Mouse (Mus musculus): Measurements from ENCODE around the gene Sox2. TPM values are rescaled to one million over a fixed set of nuclear protein-coding genes. Genes with fewer than 3 reads are reported as not detected.

The Sox2 gene
- polyA plus RNA-seq, 1 experiment from 2014 or later: not detected

DNA sequence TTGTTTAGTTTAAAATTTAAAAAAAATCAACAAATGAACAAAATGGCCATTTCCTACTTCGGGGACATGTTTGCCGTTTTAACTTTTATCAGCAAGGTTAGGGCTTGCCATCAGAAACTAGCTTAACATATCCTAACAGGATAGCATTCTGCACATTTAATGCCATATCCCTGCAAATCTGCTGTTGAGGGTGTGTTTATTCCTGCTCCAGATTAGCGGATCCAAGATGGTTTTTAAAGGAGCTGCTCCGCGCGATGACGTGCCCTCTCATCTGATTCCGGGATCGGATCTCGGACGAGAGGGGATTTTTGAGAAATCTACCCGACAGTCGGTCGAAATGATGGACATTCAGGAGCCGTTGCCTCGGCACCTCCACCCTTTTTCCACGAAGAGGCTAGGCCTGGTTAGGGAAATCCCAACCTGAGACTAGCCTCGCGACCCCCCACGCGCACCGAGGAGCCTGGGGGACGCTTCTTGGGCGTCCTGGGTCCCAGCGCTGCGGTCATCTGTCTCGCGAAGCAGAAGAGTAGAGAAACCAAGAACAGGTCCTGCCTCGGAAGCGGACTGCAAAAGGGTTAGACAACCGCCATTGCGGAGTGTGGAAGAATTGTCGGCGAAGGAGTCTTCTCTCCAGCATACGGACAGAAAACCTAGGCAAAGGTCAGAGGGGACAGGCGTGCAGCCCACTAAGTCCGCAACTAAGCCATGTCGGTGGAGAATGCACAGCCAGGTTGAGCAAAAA lies 8.3 kb upstream of the Sox2 start:
- no peaks in the 10 kb centered on the region for H3K36me3 ChIP-seq (replicated peaks; ENCODE audit: insufficient read depth, low read length)
- TF ChIP-seq EP300 (IDR thresholded peaks at IDR 0.05; ENCODE audit: low read depth): no peak
- no peak for TF ChIP-seq CTCF (IDR thresholded peaks at IDR 0.05; ENCODE audit: low read depth)
- DNase-seq (no peak), ATAC-seq (no peak)
- H3K9me3 ChIP-seq (ENCODE audit: low read length): no peaks in the 10 kb centered on the region
- no peak overlapping the region for H3K27ac ChIP-seq (ENCODE audit: low read depth)
- H3K4me3 ChIP-seq (ENCODE audit: low read depth, low read length): no peak overlapping the region
- no peak overlapping the region for H3K4me2 ChIP-seq (ENCODE audit: low read depth, low read length)
- 4% methylated on average over 38 of the region's 38 CpGs for WGBS (ENCODE audit: insufficient replicate concordance)
- no peaks in the 10 kb centered on the region for H3K4me1 ChIP-seq (ENCODE audit: insufficient read depth)
- H3K9ac ChIP-seq (replicated peaks): no peak overlapping the region
- H3K27me3 ChIP-seq (ENCODE audit: insufficient read depth, low read length): peaks cover 86% of the 10 kb centered on the region

DNA sequence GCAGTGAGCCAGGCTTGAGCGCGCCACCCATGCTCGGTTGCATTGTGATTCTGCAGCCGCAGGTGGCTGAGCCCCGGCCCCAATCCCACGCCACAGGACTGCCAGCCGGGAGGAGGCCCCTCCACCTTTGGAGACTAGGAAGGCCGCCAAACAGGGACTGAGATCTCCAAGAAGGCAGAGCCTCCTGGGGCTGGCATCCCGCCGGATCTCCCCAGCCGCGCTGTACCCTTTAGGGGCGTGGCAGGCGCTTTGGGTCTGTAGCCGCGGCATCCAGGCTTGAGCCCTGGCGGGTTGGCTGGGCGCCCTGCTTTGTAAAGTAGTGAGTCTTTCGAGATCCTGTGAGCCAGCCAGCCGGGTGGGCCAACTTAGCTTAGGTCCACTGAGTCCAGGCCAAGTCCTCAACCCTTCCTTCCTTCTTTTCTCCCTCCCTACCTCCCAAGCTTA lies 7.7 kb upstream of the Sox2 start:
- H3K36me3 ChIP-seq (replicated peaks; ENCODE audit: insufficient read depth, low read length): no peaks in the 10 kb centered on the region
- no peaks in the 10 kb centered on the region for H3K9me3 ChIP-seq (ENCODE audit: low read length)
- no peak overlapping the region for H3K4me2 ChIP-seq (ENCODE audit: low read depth, low read length)
- WGBS (ENCODE audit: insufficient replicate concordance): 1% methylated on average over 20 of the region's 20 CpGs
- peaks cover 92% of the 10 kb centered on the region for H3K27me3 ChIP-seq (ENCODE audit: insufficient read depth, low read length)
- TF ChIP-seq CTCF (IDR thresholded peaks at IDR 0.05; ENCODE audit: low read depth): no peak
- no peak for TF ChIP-seq EP300 (IDR thresholded peaks at IDR 0.05; ENCODE audit: low read depth)
- DNase-seq: no peak
- ATAC-seq: no peak
- no peak overlapping the region for H3K9ac ChIP-seq (replicated peaks)
- no peaks in the 10 kb centered on the region for H3K4me1 ChIP-seq (ENCODE audit: insufficient read depth)
- H3K4me3 ChIP-seq (ENCODE audit: low read depth, low read length): no peak overlapping the region
- H3K27ac ChIP-seq (ENCODE audit: low read depth): no peak overlapping the region

DNA sequence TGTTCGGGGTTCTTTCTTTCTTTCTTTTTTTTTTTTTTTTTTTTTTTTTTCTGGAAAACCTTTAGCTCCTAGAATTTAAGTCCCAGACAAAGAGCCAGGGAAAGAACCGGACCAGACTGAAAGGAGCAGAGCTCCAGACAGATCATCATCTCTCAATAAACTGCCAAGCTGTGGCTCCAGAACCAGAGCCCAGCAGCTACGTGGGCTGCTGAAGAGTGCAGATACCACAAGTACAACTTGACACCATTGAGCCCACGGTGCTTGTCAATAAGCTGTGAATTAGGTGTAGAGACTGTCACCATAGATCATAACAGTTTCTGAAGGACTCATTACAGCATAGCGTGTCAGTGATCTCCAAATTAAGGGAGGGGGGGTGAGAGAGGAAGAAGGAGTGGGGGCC lies 7.1 kb upstream of the Sox2 start:
- H3K27me3 ChIP-seq (ENCODE audit: insufficient read depth, low read length): peaks cover 92% of the 10 kb centered on the region
- no peak overlapping the region for H3K27ac ChIP-seq (ENCODE audit: low read depth)
- no peaks in the 10 kb centered on the region for H3K36me3 ChIP-seq (replicated peaks; ENCODE audit: insufficient read depth, low read length)
- H3K4me3 ChIP-seq (ENCODE audit: low read depth, low read length): no peak overlapping the region
- no peaks in the 10 kb centered on the region for H3K4me1 ChIP-seq (ENCODE audit: insufficient read depth)
- H3K9me3 ChIP-seq (ENCODE audit: low read length): no peaks in the 10 kb centered on the region
- no peak overlapping the region for H3K4me2 ChIP-seq (ENCODE audit: low read depth, low read length)
- no peak for DNase-seq
- no peak overlapping the region for H3K9ac ChIP-seq (replicated peaks)
- ATAC-seq: no peak
- TF ChIP-seq CTCF (IDR thresholded peaks at IDR 0.05; ENCODE audit: low read depth) (no peak), EP300 (IDR thresholded peaks at IDR 0.05; ENCODE audit: low read depth) (no peak)
- 11% methylated on average over 5 of the region's 5 CpGs for WGBS (ENCODE audit: insufficient replicate concordance)

DNA sequence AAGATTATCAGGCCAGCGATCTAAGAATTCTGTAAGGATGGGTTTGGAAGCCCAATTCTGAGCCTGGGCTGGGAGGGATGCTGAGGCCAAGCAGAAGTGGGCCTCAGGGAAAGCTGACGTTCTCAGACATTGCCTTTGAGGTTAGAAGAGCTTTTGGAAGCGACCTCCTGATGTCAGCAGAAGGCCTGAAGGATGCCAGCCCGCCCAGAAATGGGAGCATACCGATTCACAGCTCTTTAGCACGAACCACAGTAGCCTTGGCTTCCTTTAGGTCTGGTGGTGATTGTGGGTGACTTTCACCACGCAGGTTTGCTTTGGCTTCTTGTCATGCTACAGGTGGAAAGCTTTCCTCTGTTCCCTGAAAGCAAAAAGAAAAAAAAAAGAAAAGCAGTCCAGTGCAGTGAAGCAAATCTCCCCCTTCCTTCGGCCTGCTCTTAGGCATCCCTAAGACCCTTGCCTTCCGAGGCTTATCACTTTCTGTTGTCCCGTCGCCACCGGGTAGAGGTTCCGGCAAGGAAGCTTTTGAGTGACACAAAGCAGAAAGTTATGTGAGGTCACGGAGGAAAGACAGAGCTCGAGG lies 6.6 kb upstream of the Sox2 start:
- Histone ChIP-seq H3K27me3 (ENCODE audit: insufficient read depth, low read length) (peaks cover 92% of the 10 kb centered on the region), H3K4me2 (ENCODE audit: low read depth, low read length) (no peak overlapping the region), H3K27ac (ENCODE audit: low read depth) (no peak overlapping the region), H3K4me3 (ENCODE audit: low read depth, low read length) (no peak overlapping the region), H3K4me1 (ENCODE audit: insufficient read depth) (no peaks in the 10 kb centered on the region), H3K36me3 (replicated peaks; ENCODE audit: insufficient read depth, low read length) (no peaks in the 10 kb centered on the region), H3K9ac (replicated peaks) (no peak overlapping the region), H3K9me3 (ENCODE audit: low read length) (no peaks in the 10 kb centered on the region)
- TF ChIP-seq EP300 (IDR thresholded peaks at IDR 0.05; ENCODE audit: low read depth) (no peak), CTCF (IDR thresholded peaks at IDR 0.05; ENCODE audit: low read depth) (no peak)
- 3% methylated on average over 15 of the region's 15 CpGs for WGBS (ENCODE audit: insufficient replicate concordance)
- ATAC-seq (no peak), DNase-seq (no peak)

DNA sequence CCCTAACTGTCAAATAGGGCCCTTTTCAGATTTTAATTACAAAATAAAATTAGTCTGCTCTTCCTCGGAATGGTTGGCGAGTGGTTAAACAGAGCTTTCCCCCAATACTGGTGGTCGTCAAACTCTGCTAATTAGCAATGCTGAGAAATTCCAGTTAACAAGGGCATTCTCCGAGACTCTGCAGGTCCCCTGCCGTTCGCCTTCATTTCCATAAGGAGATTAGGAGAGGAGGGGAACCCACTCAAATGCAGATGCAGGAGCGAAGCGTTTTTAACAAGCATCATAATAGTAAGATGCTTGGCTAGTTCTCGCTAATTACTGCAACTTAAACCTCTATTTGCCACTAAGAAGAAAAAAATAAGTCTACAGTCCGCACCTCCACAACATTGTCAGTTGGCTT lies 4.0 kb upstream of the Sox2 start:
- H3K4me3 ChIP-seq (ENCODE audit: low read depth, low read length): no peak overlapping the region
- H3K9ac ChIP-seq (replicated peaks): no peak overlapping the region
- ATAC-seq: no peak
- H3K27me3 ChIP-seq (ENCODE audit: insufficient read depth, low read length): peaks cover 93% of the 10 kb centered on the region
- H3K9me3 ChIP-seq (ENCODE audit: low read length): no peaks in the 10 kb centered on the region
- no peak for DNase-seq
- H3K36me3 ChIP-seq (replicated peaks; ENCODE audit: insufficient read depth, low read length): no peaks in the 10 kb centered on the region
- no peak overlapping the region for H3K4me2 ChIP-seq (ENCODE audit: low read depth, low read length)
- no peak for TF ChIP-seq CTCF (IDR thresholded peaks at IDR 0.05; ENCODE audit: low read depth)
- no peak for TF ChIP-seq EP300 (IDR thresholded peaks at IDR 0.05; ENCODE audit: low read depth)
- WGBS (ENCODE audit: insufficient replicate concordance): 4% methylated on average over 10 of the region's 10 CpGs
- peaks cover 7% of the 10 kb centered on the region; the same call in 1 of the 2 replicates for H3K4me1 ChIP-seq (ENCODE audit: insufficient read depth)
- H3K27ac ChIP-seq (ENCODE audit: low read depth): no peak overlapping the region

DNA sequence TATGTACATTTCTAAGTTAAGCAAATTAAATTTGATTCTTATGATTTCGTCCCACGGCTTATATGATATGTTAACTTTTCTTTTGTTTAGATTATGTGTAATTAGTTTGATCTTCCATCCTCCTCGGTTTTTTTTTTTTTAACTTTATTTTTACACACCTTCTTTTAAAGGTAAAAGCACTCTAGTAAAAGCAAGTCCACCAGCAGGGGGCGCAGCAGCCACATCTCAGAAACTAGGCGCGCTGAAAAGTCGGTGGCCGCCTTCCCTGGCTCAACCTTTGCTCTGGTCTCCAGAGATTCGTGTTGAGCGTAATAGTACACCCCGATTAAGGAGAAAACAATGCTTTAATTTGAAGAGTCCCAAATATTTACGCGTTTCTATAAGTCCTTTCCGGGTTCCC lies 2.5 kb upstream of the Sox2 start:
- DNase-seq (peak; percentile 80), ATAC-seq (no peak)
- Histone ChIP-seq H3K9me3 (ENCODE audit: low read length) (no peaks in the 10 kb centered on the region), H3K4me2 (ENCODE audit: low read depth, low read length) (no peak overlapping the region), H3K27me3 (ENCODE audit: insufficient read depth, low read length) (peaks cover 90% of the 10 kb centered on the region), H3K27ac (ENCODE audit: low read depth) (no peak overlapping the region), H3K9ac (replicated peaks) (no peak overlapping the region), H3K4me1 (ENCODE audit: insufficient read depth) (peaks cover 7% of the 10 kb centered on the region; the same call in 1 of the 2 replicates), H3K36me3 (replicated peaks; ENCODE audit: insufficient read depth, low read length) (no peaks in the 10 kb centered on the region), H3K4me3 (ENCODE audit: low read depth, low read length) (no peak overlapping the region)
- under 1% methylated on average over 14 of the region's 14 CpGs for whole genome bisulfite sequencing (ENCODE audit: insufficient replicate concordance)
- TF ChIP-seq CTCF (IDR thresholded peaks at IDR 0.05; ENCODE audit: low read depth): peak; percentile 67
- TF ChIP-seq EP300 (IDR thresholded peaks at IDR 0.05; ENCODE audit: low read depth): no peak
